Mouse (Mus musculus) CD4-positive, CD25-positive, alpha-beta regulatory T cell (primary cell): ENCODE measurements around the gene Fam189a2. TPM values are rescaled to one million over a fixed set of nuclear protein-coding genes. Genes with fewer than 3 reads are reported as not detected.

ENCODE experiments used
- polyA plus RNA-seq: library from polyadenylated mRNA; unstranded; fragments of 100-300 nt; shearing (Covaris generic); gene quantifications from one replicate; pipeline ENCODE4 v1.2.1, GENCODE M21; 2017

Gene Fam189a2
- polyA plus RNA-seq = not detected

DNA sequence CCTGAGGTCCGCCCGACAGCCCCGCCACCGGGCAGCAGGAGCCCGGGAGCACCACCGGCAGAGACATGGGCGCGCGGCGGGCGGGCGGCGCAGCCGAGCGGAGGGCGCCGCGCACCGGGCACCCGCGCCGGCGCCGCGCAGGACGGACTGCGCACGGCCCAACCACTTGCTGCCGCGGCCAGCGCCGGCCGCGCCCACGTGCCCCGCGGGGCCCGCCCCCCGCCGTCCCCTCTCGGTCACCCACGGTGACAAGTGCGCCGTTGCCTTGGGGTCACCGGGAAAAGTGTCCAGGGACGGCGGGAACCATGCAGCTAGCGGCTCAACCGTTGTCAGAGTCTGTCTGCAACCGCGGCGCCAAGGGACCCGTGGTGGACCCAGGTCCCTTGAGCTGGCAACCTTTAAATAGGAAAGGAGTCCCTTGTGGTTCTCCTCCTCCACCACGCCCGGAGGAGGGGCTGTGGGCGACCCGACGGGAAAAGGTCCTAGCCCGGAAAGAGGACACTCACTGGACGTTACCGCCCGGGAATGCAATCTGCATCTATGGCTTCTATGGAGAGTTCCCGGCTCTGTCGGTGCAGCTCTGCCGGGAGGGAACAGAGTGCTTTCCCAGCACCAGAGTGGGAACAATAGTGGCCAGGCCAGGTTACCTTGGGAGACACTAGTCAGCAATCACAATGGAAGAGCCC, at the start of gene Fam189a2:
Gene Fam189a2 (minus strand): TSS at position 149 of the 686 bp plus-strand sequence.

Other genes with a start within 250 kb of the Fam189a2 start
- gene Tjp2, start 194.0 kb upstream of the Fam189a2 start, polyA plus RNA-seq = 8.6 TPM
- 23.3 TPM for gene Fxn, start 249.6 kb upstream of the Fam189a2 start, polyA plus RNA-seq